Mouse (Mus musculus): ENCODE data around the gene Ldlrap1.

Gene Ldlrap1

GRCm38 (mm10) chr4:134750825-134751224 lies 17.0 kb downstream of the Ldlrap1 start:
- DNase-seq = no peak

- DNase-seq = no peak
These were observed 17.6 kb downstream of the Ldlrap1 start for GRCm38 (mm10) chr4:134750263-134750662.

GRCm38 (mm10) chr4:134749301-134750030 lies 18.4 kb downstream of the Ldlrap1 start:
- DNase-seq = no peak

- DNase-seq = no peak
These were observed 21.7 kb downstream of the Ldlrap1 start for GRCm38 (mm10) chr4:134745900-134746661.

GRCm38 (mm10) chr4:134743881-134744633 lies 23.8 kb downstream of the Ldlrap1 start:
- DNase-seq = no peak

GRCm38 (mm10) chr4:134741949-134742348 lies 25.9 kb downstream of the Ldlrap1 start:
- DNase-seq = no peak

GRCm38 (mm10) chr4:134740186-134740585 lies 27.6 kb downstream of the Ldlrap1 start:
- DNase-seq = no peak

- no peak for DNase-seq
These were observed 28.3 kb downstream of the Ldlrap1 start for GRCm38 (mm10) chr4:134739530-134739929.

GRCm38 (mm10) chr4:134737365-134737910 lies 30.4 kb downstream of the Ldlrap1 start:
- no peak for DNase-seq

- no peak for DNase-seq
These were observed 31.7 kb downstream of the Ldlrap1 start for GRCm38 (mm10) chr4:134736147-134736546.

- DNase-seq = no peak
These were observed 33.2 kb downstream of the Ldlrap1 start for GRCm38 (mm10) chr4:134734629-134735081.

GRCm38 (mm10) chr4:134734038-134734628 lies 33.7 kb downstream of the Ldlrap1 start:
- DNase-seq = no peak

- no peak for DNase-seq
These were observed 34.5 kb downstream of the Ldlrap1 start for GRCm38 (mm10) chr4:134733371-134733770.

- no peak for DNase-seq
These were observed 37.7 kb downstream of the Ldlrap1 start for GRCm38 (mm10) chr4:134730106-134730505.

GRCm38 (mm10) chr4:134725735-134726345 lies 42.0 kb downstream of the Ldlrap1 start:
- DNase-seq = no peak

GRCm38 (mm10) chr4:134724974-134725373 lies 42.9 kb downstream of the Ldlrap1 start:
- DNase-seq = no peak

GRCm38 (mm10) chr4:134723251-134723650 lies 44.6 kb downstream of the Ldlrap1 start:
- no peak for DNase-seq

GRCm38 (mm10) chr4:134721076-134721475 lies 46.7 kb downstream of the Ldlrap1 start:
- no peak for DNase-seq

GRCm38 (mm10) chr4:134720371-134720770 lies 47.5 kb downstream of the Ldlrap1 start:
- DNase-seq = no peak

- no peak for DNase-seq
These were observed 48.3 kb downstream of the Ldlrap1 start for GRCm38 (mm10) chr4:134719489-134719888.

- peak; percentile 91 for DNase-seq
These were observed 53.9 kb downstream of the Ldlrap1 start for GRCm38 (mm10) chr4:134713937-134714336.

GRCm38 (mm10) chr4:134705311-134705710 lies 62.5 kb downstream of the Ldlrap1 start:
- no peak for DNase-seq
